In the genomic region with DNA sequence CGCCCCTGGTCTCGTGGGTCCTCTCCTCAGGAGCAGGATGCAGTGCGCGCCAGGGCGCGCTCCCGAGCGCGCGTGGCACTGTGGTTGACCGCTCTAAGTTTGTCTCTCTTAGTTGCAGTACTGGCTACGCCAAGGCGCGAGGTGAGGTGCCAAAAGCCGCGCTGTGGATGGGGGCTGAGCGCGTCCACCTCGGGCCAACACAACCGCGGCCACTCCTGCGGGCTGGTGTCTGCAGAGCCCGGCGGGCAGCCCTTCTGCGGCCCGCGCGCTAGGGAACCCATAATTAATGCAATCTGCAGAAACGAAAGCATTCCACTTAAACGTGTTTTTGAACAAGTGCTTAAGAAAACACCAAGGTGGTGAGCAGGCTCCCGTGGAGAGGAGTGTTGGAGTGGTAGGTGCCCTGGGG, we compare ENCODE assay signal across 8 mouse cellular contexts. TPM values are rescaled to one million over a fixed set of nuclear protein-coding genes. Genes with fewer than 3 reads are reported as not detected.
A peak's percentile ranks its signal among the peaks of the same experiment; 100 is the strongest.
DNase-seq lines count a peak whose midpoint lies in the region; ATAC-seq and TF ChIP-seq lines count a peak whose summit lies in the region.

No protein-coding gene starts in this region.

- under 1% methylated on average over 31 of the region's 31 CpGs for WGBS in lung, embryonic 14.5 days
- under 1% methylated on average over 31 of the region's 31 CpGs for WGBS in stomach, embryonic 16.5 days

- no peaks in the 10 kb centered on the region for H3K9me3 ChIP-seq in lung, embryonic 14.5 days (ENCODE audit: low read depth, low read length)
- no peaks in the 10 kb centered on the region for H3K9me3 ChIP-seq in stomach, embryonic 16.5 days (replicated peaks; ENCODE audit: control insufficient read depth, low read length)

- peak overlapping the region; percentile 75; the same call in 1 of the 2 replicates for H3K27ac ChIP-seq in lung, embryonic 14.5 days (ENCODE audit: low read depth)
- H3K27ac ChIP-seq in stomach, embryonic 16.5 days (ENCODE audit: low read length), result peak overlapping the region; percentile 3; the same call in 1 of the 2 replicates

- no peak for TF ChIP-seq CTCF in lung, embryonic 14.5 days (IDR thresholded peaks at IDR 0.05; ENCODE audit: low read depth)

- DNase-seq in ovary, postnatal 36 days (ENCODE audit: low spot score), result peak; percentile 46
- no peak for DNase-seq in ovary, postnatal 14 days (ENCODE audit: low spot score)
- peak; percentile 35 for DNase-seq in fibroblast of lung, adult 2 months (ENCODE audit: low read depth)
- DNase-seq in heart, postnatal 4 days, result peak; percentile 51
- DNase-seq in lung, embryonic 14.5 days, result peak; percentile 55
- no peak for DNase-seq in cerebellum, adult 11-12 months
- DNase-seq in adrenal gland, adult 8-10 months, result no peak

- H3K4me3 ChIP-seq in lung, embryonic 14.5 days (ENCODE audit: low read depth, low read length), result peak overlapping the region; percentile 54
- peak overlapping the region; percentile 62 for H3K4me3 ChIP-seq in stomach, embryonic 16.5 days (replicated peaks; ENCODE audit: low read length)

- H3K9ac ChIP-seq in lung, embryonic 14.5 days, result peak overlapping the region; percentile 52
- H3K9ac ChIP-seq in stomach, embryonic 16.5 days (ENCODE audit: low read length), result peak overlapping the region; percentile 73

- H3K36me3 ChIP-seq in lung, embryonic 14.5 days (ENCODE audit: insufficient read depth), result no peaks in the 10 kb centered on the region
- H3K36me3 ChIP-seq in stomach, embryonic 16.5 days (ENCODE audit: control insufficient read depth, insufficient read depth, low read length), result no peaks in the 10 kb centered on the region

- peak overlapping the region; percentile 80 for H3K4me2 ChIP-seq in lung, embryonic 14.5 days
- peak overlapping the region; percentile 89 for H3K4me2 ChIP-seq in stomach, embryonic 16.5 days (ENCODE audit: low read depth, low read length)

- ATAC-seq in lung, embryonic 14.5 days (ENCODE audit: insufficient read depth), result peak; percentile 24; the same call in 1 of the 2 replicates
- peak; percentile 39; the same call in 1 of the 2 replicates for ATAC-seq in stomach, embryonic 16.5 days (ENCODE audit: insufficient read depth, low FRiP score)

- peaks cover 44% of the 10 kb centered on the region for H3K27me3 ChIP-seq in lung, embryonic 14.5 days (ENCODE audit: insufficient read depth, low read length)
- H3K27me3 ChIP-seq in stomach, embryonic 16.5 days (ENCODE audit: control insufficient read depth, insufficient read depth, low read length), result peaks cover 22% of the 10 kb centered on the region

- no peaks in the 10 kb centered on the region for H3K4me1 ChIP-seq in lung, embryonic 14.5 days (ENCODE audit: insufficient read depth)
- H3K4me1 ChIP-seq in stomach, embryonic 16.5 days (ENCODE audit: control insufficient read depth, insufficient read depth, low read length), result peaks cover 6% of the 10 kb centered on the region; the same call in 1 of the 2 replicates

RNA-seq across cellular contexts. Expression of a gene that starts 1.1 kb away (rescaled TPM):
- 10 to 100 TPM; 23.4 to 28.1 TPM for total RNA-seq in heart, postnatal 4 days (2021)
- 78.5 and 92.5 TPM in 2 replicates for polyA plus RNA-seq in lung, embryonic 14.5 days (2014; fragmentation: Nextera tagmentation; extraction: Ambion mirVana)
- 137 and 139 TPM in 2 replicates for polyA plus RNA-seq in stomach, embryonic 16.5 days (2015; fragmentation: Nextera tagmentation; extraction: Ambion mirVana)
- total RNA-seq in adrenal gland, adult 8-10 months (2022), result 10 to 100 TPM; 29.1 to 46.6 (median 31.3) TPM

Comparison
In these comparisons a context has a peak if more than half of its experiments do, and no peak if none do; other contexts are left out.
1. DNase-seq: peak in ovary, postnatal 36 days (single experiment), fibroblast of lung, adult 2 months (single experiment), heart, postnatal 4 days (single experiment) and lung, embryonic 14.5 days (single experiment); none in ovary, postnatal 14 days (single experiment), cerebellum, adult 11-12 months (single experiment) and adrenal gland, adult 8-10 months (single experiment).